9 mouse cellular contexts compared by ENCODE assay signal in the genomic region with DNA sequence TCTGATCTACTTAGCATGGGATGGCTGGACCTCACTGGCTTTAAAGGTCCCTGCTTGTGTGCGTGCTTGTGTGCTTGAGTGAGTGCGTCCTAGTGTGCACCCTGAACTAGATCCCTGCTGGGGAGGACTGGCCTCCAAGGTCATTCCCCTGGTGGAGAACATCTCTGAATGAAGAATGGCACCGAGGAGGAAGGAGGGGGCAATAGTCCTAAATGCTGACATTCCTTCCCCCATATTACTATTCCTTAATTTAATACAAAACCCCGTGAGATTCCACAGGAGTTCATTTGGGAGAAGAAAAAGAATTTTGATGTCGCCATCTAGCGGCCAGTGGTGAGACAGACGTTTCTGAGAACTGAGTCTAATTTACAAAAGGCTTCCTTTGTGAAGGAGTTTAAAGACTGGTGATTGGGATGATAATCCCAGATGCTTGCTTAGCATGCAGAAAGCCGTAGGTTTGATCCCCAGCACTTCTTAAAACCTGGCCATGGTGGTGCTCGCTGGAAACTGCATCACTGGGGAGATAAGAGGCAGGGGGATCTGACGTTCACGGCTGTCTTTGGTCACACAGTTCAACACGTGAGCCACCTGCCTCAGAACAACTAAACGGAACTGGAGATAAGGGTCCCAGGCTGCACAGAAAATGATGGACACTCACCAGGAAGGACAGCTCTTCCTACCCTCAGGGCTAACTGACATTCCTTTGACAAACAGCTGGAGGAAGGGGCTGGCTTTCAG. TPM values are rescaled to one million over a fixed set of nuclear protein-coding genes. Genes with fewer than 3 reads are reported as not detected.
A peak's percentile ranks its signal among the peaks of the same experiment; 100 is the strongest.
DNase-seq lines count a peak whose midpoint lies in the region; ATAC-seq and TF ChIP-seq lines count a peak whose summit lies in the region.
"Not testable (repeated sequence)": the region's sequence is repeated elsewhere in the genome, so short reads cannot be mapped to it uniquely, and the experiment has no call there.
"Had no signal": no experiment of that assay in that cellular context is flagged by ENCODE, and none has a peak within 500 bp of the region (broad histone marks: within the 10 kb centered on the region; RNA-seq: fewer than 3 reads in every experiment).

No protein-coding gene starts in this region.

- H3K9ac ChIP-seq in forebrain, embryonic 16.5 days (replicated peaks; ENCODE audit: low read depth, low read length); liver, embryonic 14.5 days (replicated peaks); neural tube, embryonic 12.5 days: not testable (repeated sequence)

- not testable (repeated sequence) for H3K4me2 ChIP-seq in forebrain, embryonic 16.5 days (ENCODE audit: low read length); liver, embryonic 14.5 days (ENCODE audit: low read depth); neural tube, embryonic 12.5 days (replicated peaks)

- ATAC-seq in forebrain, embryonic 16.5 days: peak; percentile 94
- ATAC-seq in liver, embryonic 14.5 days (ENCODE audit: insufficient read depth): 0 out of 2 replicates have a peak, but pooled peaks have one; percentile 47
- peak; percentile 84 for ATAC-seq in neural tube, embryonic 12.5 days (ENCODE audit: low FRiP score, low read depth)

- not testable (repeated sequence) for H3K9me3 ChIP-seq in forebrain, embryonic 16.5 days (ENCODE audit: control insufficient read depth, low read length); liver, embryonic 14.5 days (ENCODE audit: control insufficient read depth, low read length)
- H3K9me3 ChIP-seq in neural tube, embryonic 12.5 days: peaks cover 12% of the 10 kb centered on the region

- not testable (repeated sequence) for H3K27me3 ChIP-seq in forebrain, embryonic 16.5 days (replicated peaks; ENCODE audit: control insufficient read depth, insufficient read depth, low read length); liver, embryonic 14.5 days (ENCODE audit: control insufficient read depth, insufficient read depth, low read length); neural tube, embryonic 12.5 days (replicated peaks)

- not testable (repeated sequence) for TF ChIP-seq EP300 in liver, embryonic 14.5 days (IDR thresholded peaks at IDR 0.05; ENCODE audit: low read depth)

- H3K4me1 ChIP-seq in forebrain, embryonic 16.5 days (replicated peaks; ENCODE audit: control insufficient read depth, insufficient read depth, low read length); liver, embryonic 14.5 days (replicated peaks; ENCODE audit: control insufficient read depth in 2 of 2, insufficient read depth in 2 of 2, low read length in 1 of 2); neural tube, embryonic 12.5 days: not testable (repeated sequence)

- 48% methylated on average over 13 of the region's 13 CpGs for WGBS in forebrain, embryonic 16.5 days
- 28% methylated on average over 13 of the region's 13 CpGs for WGBS in liver, embryonic 14.5 days (ENCODE audit: insufficient replicate concordance)
- 48% methylated on average over 13 of the region's 13 CpGs for WGBS in neural tube, embryonic 12.5 days

- intact Hi-C loops in heart, postnatal 14 days (cut with DNase I): not testable (repeated sequence)

- H3K27ac ChIP-seq in forebrain, embryonic 16.5 days (ENCODE audit: low read length); liver, embryonic 14.5 days; neural tube, embryonic 12.5 days: not testable (repeated sequence)

- H3K4me3 ChIP-seq in forebrain, embryonic 16.5 days (replicated peaks; ENCODE audit: low read length); liver, embryonic 14.5 days (ENCODE audit: insufficient read depth in 1 of 2, low read depth in 2 of 2, low read length in 2 of 2); neural tube, embryonic 12.5 days: not testable (repeated sequence)

- DNase-seq in ES-CJ7 (ENCODE audit: low read depth, low spot score): peak; percentile 99
- DNase-seq in cerebellum, adult 18-20 months: peak; percentile 84 to 88
- peak; percentile 77 to 88 for DNase-seq in heart, postnatal 14 days
- DNase-seq in kidney, postnatal 4 days: peak; percentile 93 to 94
- DNase-seq in liver, embryonic 14.5 days (ENCODE audit: low read depth in 3 of 3, low spot score in 3 of 3): peak; percentile 42 to 54 (median 48)
- peak; percentile 93 for DNase-seq in testis, postnatal 10 days (ENCODE audit: low spot score)

- peak; percentile 51 for TF ChIP-seq CTCF in liver, embryonic 14.5 days (IDR thresholded peaks at IDR 0.05; ENCODE audit: low read depth)

- H3K36me3 ChIP-seq in forebrain, embryonic 16.5 days (ENCODE audit: control insufficient read depth, insufficient read depth); liver, embryonic 14.5 days (replicated peaks; ENCODE audit: control insufficient read depth, insufficient read depth, low read depth); neural tube, embryonic 12.5 days: not testable (repeated sequence)

RNA-seq across cellular contexts. Expression of gene 4930467E23Rik, which starts 26.2 kb away (rescaled TPM):
- not detected in 2 replicates for polyA plus RNA-seq in forebrain, embryonic 16.5 days (2015; fragmentation: Nextera tagmentation; extraction: Ambion mirVana)
- total RNA-seq in heart, postnatal 14 days (2021): under 1 TPM; 0.12 to 0.66 TPM
- not detected in 2 replicates for polyA plus RNA-seq in liver, embryonic 14.5 days (2012; rRNA removed)
- polyA plus RNA-seq in liver, embryonic 14.5 days (2014; fragmentation: Nextera tagmentation; extraction: Ambion mirVana): not detected in 2 replicates
- not detected in 2 replicates for polyA plus RNA-seq in neural tube, embryonic 12.5 days (2016; fragmentation: Nextera tagmentation; extraction: Ambion mirVana)
- polyA plus RNA-seq: activated CD4-positive, CD25-positive, alpha-beta regulatory T cell, adult 4 months had no signal

Comparison
In these comparisons a context has a peak if more than half of its experiments do, and no peak if none do; other contexts are left out.
1. DNase-seq: peak in every context shown above with its lines; median percentile 99 in ES-CJ7; 94 in kidney, postnatal 4 days; 93 in testis, postnatal 10 days; 86 in cerebellum, adult 18-20 months; 82 in heart, postnatal 14 days; 48 in liver, embryonic 14.5 days.